Mouse (Mus musculus) CH12.LX (cell line): ENCODE measurements at regions not wholly inside any gene's neighbourhood (a gene's known extent, or its start where the extent isn't known, plus 50 kb on each side); places are given as distances from the start of the nearest gene placed in this dataset.

ENCODE experiments used
- CHD1 ChIP-seq: IDR thresholded peaks from 2 replicates; pipeline ENCODE4 v1.6.1; 2012; ENCODE audit warnings: low read depth, low read length, improper control_type of control experiment, inconsistent platforms
- CTCF ChIP-seq, 2 experiments: IDR thresholded peaks in 1 of 2; conservative IDR thresholded peaks in 1 of 2; 2 replicates each; pipeline ENCODE4 v1.5.1; 2011 to 2012; ENCODE audit warnings: low read depth in 2 of 2, low read length in 2 of 2, improper control_type of control experiment in 1 of 2, inconsistent platforms in 1 of 2, mild to moderate bottlenecking in 1 of 2, moderate library complexity in 1 of 2
- EP300 ChIP-seq: IDR thresholded peaks from 2 replicates; pipeline ENCODE4 v1.6.1; 2011; ENCODE audit warnings: low read length, improper control_type of control experiment
- GABPA ChIP-seq: IDR thresholded peaks from 2 replicates; pipeline ENCODE4 v1.6.1; 2012; ENCODE audit warnings: low read depth, low read length, improper control_type of control experiment, inconsistent platforms; ENCODE audit not compliant: insufficient replicate concordance
- IRF4 ChIP-seq: IDR thresholded peaks from 2 replicates; pipeline ENCODE4 v1.6.1; 2014; ENCODE audit warnings: low read depth, mild to moderate bottlenecking, inconsistent platforms, low read length, improper control_type of control experiment
- JUN ChIP-seq: IDR thresholded peaks from 2 replicates; pipeline ENCODE4 v1.6.1; 2011; ENCODE audit warnings: low read depth, mild to moderate bottlenecking, low read length, improper control_type of control experiment, moderate library complexity; ENCODE audit not compliant: insufficient read depth
- MAFK ChIP-seq: IDR thresholded peaks from 2 replicates; pipeline ENCODE4 v1.6.1; 2011; ENCODE audit warnings: low read length, improper control_type of control experiment; ENCODE audit not compliant: insufficient replicate concordance
- MAZ ChIP-seq: IDR thresholded peaks from 2 replicates; pipeline ENCODE4 v1.6.1; 2012; ENCODE audit warnings: low read depth, mild to moderate bottlenecking, inconsistent platforms, low read length, improper control_type of control experiment, moderate library complexity
- MEF2A ChIP-seq: IDR thresholded peaks from 2 replicates; pipeline ENCODE4 v1.6.1; 2014; ENCODE audit warnings: low read depth, mild to moderate bottlenecking, inconsistent platforms, low read length, improper control_type of control experiment, borderline replicate concordance
- NELFE ChIP-seq: IDR thresholded peaks from 2 replicates; pipeline ENCODE4 v1.6.1; 2011; ENCODE audit warnings: low read depth, low read length, improper control_type of control experiment
- POLR2A ChIP-seq: IDR thresholded peaks from 2 replicates; pipeline ENCODE4 v1.6.1; 2011; ENCODE audit warnings: low read depth, mild to moderate bottlenecking, improper control_type of control experiment, low read length
- RAD21 ChIP-seq: IDR thresholded peaks from 2 replicates; pipeline ENCODE4 v1.6.1; 2011; ENCODE audit warnings: low read depth, mild to moderate bottlenecking, low read length, improper control_type of control experiment, moderate library complexity
- USF1 ChIP-seq: IDR thresholded peaks from 2 replicates; pipeline ENCODE4 v1.6.1; 2014; ENCODE audit warnings: low read depth, mild to moderate bottlenecking, inconsistent platforms, low read length, improper control_type of control experiment
- ZC3H11A ChIP-seq: IDR thresholded peaks from 2 replicates; pipeline ENCODE4 v1.6.1; 2012; ENCODE audit warnings: low read depth, mild to moderate bottlenecking, inconsistent platforms, low read length, improper control_type of control experiment

- TF ChIP-seq NELFE (no peak), CTCF (conservative IDR thresholded peaks at IDR 0.05 in 1 of 2, IDR thresholded peaks at IDR 0.05 in 1 of 2; ENCODE audit: low read depth in 2 of 2, low read length in 2 of 2) (no peak), EP300 (no peak), POLR2A (no peak), CHD1 (no peak), ZC3H11A (no peak), GABPA (no peak), MAZ (no peak), MEF2A (no peak), RAD21 (no peak), USF1 (no peak), IRF4 (no peak), JUN (no peak), MAFK (no peak)
These were observed 122.7 kb downstream of the Scg2 start for GRCm38 (mm10) chr1:79317194-79317593.
